Mouse (Mus musculus): ENCODE results near the gene Tnk1. TPM values are rescaled to one million over a fixed set of nuclear protein-coding genes. Genes with fewer than 3 reads are reported as not detected.

Tnk1 gene
- total RNA-seq, 1 experiment, result 3.4 TPM

GRCm38 (mm10) chr11:69901406-69901846, 42.9 kb upstream of the Tnk1 start:
- DNase-seq (ENCODE audit: low read depth, low spot score), result peak; percentile 95
- Histone ChIP-seq H3K9me3 (ENCODE audit: control insufficient read depth, insufficient read depth, low read depth, low read length) (no peaks in the 10 kb centered on the region), H3K9ac (ENCODE audit: insufficient read depth, low read depth, low read length, poor library complexity, severe bottlenecking) (peak overlapping the region; percentile 84), H3K27ac (ENCODE audit: insufficient read depth, low read depth, low read length, poor library complexity, severe bottlenecking) (peak overlapping the region; percentile 94), H3K4me1 (ENCODE audit: control insufficient read depth in 2 of 2, insufficient read depth in 2 of 2, low read length in 2 of 2, poor library complexity in 1 of 2) (peaks cover 3 to 21% of the 10 kb centered on the region in 2 experiments; a peak in 2 of 4 replicates), H3K4me3 (ENCODE audit: insufficient read depth in 1 of 2, low read depth in 1 of 2, low read length in 2 of 2, poor library complexity in 1 of 2, severe bottlenecking in 1 of 2) (peak overlapping the region; percentile 97 to 99), H3K36me3 (ENCODE audit: control insufficient read depth, insufficient read depth, low read length, poor library complexity, severe bottlenecking) (peaks cover 26% of the 10 kb centered on the region)
- in situ Hi-C loops (cut with MboI; ENCODE audit: low sequenced_read_pairs in 2 of 2, unreplicated experiment in 2 of 2), result no loop called here
- TF ChIP-seq HCFC1 (IDR thresholded peaks at IDR 0.05; ENCODE audit: borderline replicate concordance, insufficient read depth, low read length) (peak; percentile 55; the same call in 1 of the 2 replicates), MAFK (IDR thresholded peaks at IDR 0.05; ENCODE audit: insufficient read depth, low read depth, low read length) (no peak), ZNF384 (IDR thresholded peaks at IDR 0.05; ENCODE audit: low read depth, low read length) (no peak), ZC3H11A (IDR thresholded peaks at IDR 0.05; ENCODE audit: borderline replicate concordance, low read depth, low read length) (no peak)

- Histone ChIP-seq H3K9ac (ENCODE audit: insufficient read depth, low read depth, low read length, poor library complexity, severe bottlenecking) (peak within 1 kb of the TSS; percentile 84), H3K4me3 (ENCODE audit: insufficient read depth in 1 of 2, low read depth in 1 of 2, low read length in 2 of 2, poor library complexity in 1 of 2, severe bottlenecking in 1 of 2) (peak within 1 kb of the TSS; percentile 97 to 99), H3K27ac (ENCODE audit: insufficient read depth, low read depth, low read length, poor library complexity, severe bottlenecking) (peak within 1 kb of the TSS; percentile 94), H3K36me3 (ENCODE audit: control insufficient read depth, insufficient read depth, low read length, poor library complexity, severe bottlenecking) (peaks cover 19% of the 10 kb centered on the region), H3K9me3 (ENCODE audit: control insufficient read depth, insufficient read depth, low read depth, low read length) (no peaks in the 10 kb centered on the region), H3K4me1 (ENCODE audit: control insufficient read depth in 2 of 2, insufficient read depth in 2 of 2, low read length in 2 of 2, poor library complexity in 1 of 2) (peaks cover 4 to 23% of the 10 kb centered on the region in 2 experiments; a peak in 3 of 4 replicates)
- DNase-seq (ENCODE audit: low read depth, low spot score), result peak; percentile 97
- in situ Hi-C loops (cut with MboI; ENCODE audit: low sequenced_read_pairs in 2 of 2, unreplicated experiment in 2 of 2), result no loop called here
- TF ChIP-seq MAFK (IDR thresholded peaks at IDR 0.05; ENCODE audit: insufficient read depth, low read depth, low read length) (no peak), CHD2 (IDR thresholded peaks at IDR 0.05; ENCODE audit: low read depth, low read length) (peak; percentile 70; the same call in 1 of the 2 replicates)
Measured at GRCm38 (mm10) chr11:69900471-69901405, 42.2 kb upstream of the Tnk1 start, which contains the start of the genes 2810408A11Rik and Neurl4. Gene 2810408A11Rik, minus strand, starts transcription at chr11:69900987. Gene Neurl4, plus strand, starts transcription at chr11:69901072.

- TF ChIP-seq ZC3H11A (IDR thresholded peaks at IDR 0.05; ENCODE audit: borderline replicate concordance, low read depth, low read length) (no peak), CHD2 (IDR thresholded peaks at IDR 0.05; ENCODE audit: low read depth, low read length) (no peak), ZNF384 (IDR thresholded peaks at IDR 0.05; ENCODE audit: low read depth, low read length) (no peak), HCFC1 (IDR thresholded peaks at IDR 0.05; ENCODE audit: borderline replicate concordance, insufficient read depth, low read length) (no peak), MAFK (IDR thresholded peaks at IDR 0.05; ENCODE audit: insufficient read depth, low read depth, low read length) (no peak)
- no peak for DNase-seq (ENCODE audit: low read depth, low spot score)
- no peak overlapping the region for H3K9ac ChIP-seq (ENCODE audit: insufficient read depth, low read depth, low read length, poor library complexity, severe bottlenecking)
- H3K9me3 ChIP-seq (ENCODE audit: control insufficient read depth, insufficient read depth, low read depth, low read length), result no peaks in the 10 kb centered on the region
- H3K27ac ChIP-seq (ENCODE audit: insufficient read depth, low read depth, low read length, poor library complexity, severe bottlenecking), result no peak overlapping the region
- in situ Hi-C loops (cut with MboI; ENCODE audit: low sequenced_read_pairs in 2 of 2, unreplicated experiment in 2 of 2), result no loop called here
- H3K36me3 ChIP-seq (ENCODE audit: control insufficient read depth, insufficient read depth, low read length, poor library complexity, severe bottlenecking), result peaks cover 13% of the 10 kb centered on the region
- H3K4me3 ChIP-seq (ENCODE audit: insufficient read depth in 1 of 2, low read depth in 1 of 2, low read length in 2 of 2, poor library complexity in 1 of 2, severe bottlenecking in 1 of 2), result peak overlapping the region in 1 of 2 experiments; percentile 99; a peak in 2 of 4 replicates
- H3K4me1 ChIP-seq (ENCODE audit: control insufficient read depth in 2 of 2, insufficient read depth in 2 of 2, low read length in 2 of 2, poor library complexity in 1 of 2), result peaks cover 7 to 29% of the 10 kb centered on the region in 2 experiments; a peak in 3 of 4 replicates
Measured at GRCm38 (mm10) chr11:69899870-69900269, 41.3 kb upstream of the Tnk1 start.

- Histone ChIP-seq H3K4me1 (ENCODE audit: control insufficient read depth in 2 of 2, insufficient read depth in 2 of 2, low read length in 2 of 2, poor library complexity in 1 of 2) (peaks cover 10 to 35% of the 10 kb centered on the region in 2 experiments; a peak in 3 of 4 replicates), H3K9ac (ENCODE audit: insufficient read depth, low read depth, low read length, poor library complexity, severe bottlenecking) (peak within 1 kb of the TSS; percentile 67), H3K9me3 (ENCODE audit: control insufficient read depth, insufficient read depth, low read depth, low read length) (no peaks in the 10 kb centered on the region), H3K4me3 (ENCODE audit: insufficient read depth in 1 of 2, low read depth in 1 of 2, low read length in 2 of 2, poor library complexity in 1 of 2, severe bottlenecking in 1 of 2) (peak within 1 kb of the TSS in 1 of 2 experiments; percentile 55; a peak in 2 of 4 replicates), H3K36me3 (ENCODE audit: control insufficient read depth, insufficient read depth, low read length, poor library complexity, severe bottlenecking) (no peaks in the 10 kb centered on the region), H3K27ac (ENCODE audit: insufficient read depth, low read depth, low read length, poor library complexity, severe bottlenecking) (peak within 1 kb of the TSS; percentile 77; the same call in 1 of the 2 replicates)
- DNase-seq (ENCODE audit: low read depth, low spot score), result no peak
- TF ChIP-seq ZC3H11A (IDR thresholded peaks at IDR 0.05; ENCODE audit: borderline replicate concordance, low read depth, low read length) (no peak), ZNF384 (IDR thresholded peaks at IDR 0.05; ENCODE audit: low read depth, low read length) (no peak), MAFK (IDR thresholded peaks at IDR 0.05; ENCODE audit: insufficient read depth, low read depth, low read length) (no peak), HCFC1 (IDR thresholded peaks at IDR 0.05; ENCODE audit: borderline replicate concordance, insufficient read depth, low read length) (no peak), CHD2 (IDR thresholded peaks at IDR 0.05; ENCODE audit: low read depth, low read length) (no peak)
- in situ Hi-C loops (cut with MboI; ENCODE audit: low sequenced_read_pairs in 2 of 2, unreplicated experiment in 2 of 2), result no loop called here
Measured at GRCm38 (mm10) chr11:69895291-69895690, 36.8 kb upstream of the Tnk1 start, which contains the start of gene Acap1. Gene Acap1, minus strand, starts transcription at chr11:69895539.
